Mouse (Mus musculus) stomach, embryonic 14.5 days (tissue): ENCODE measurements around the gene Stx5a. TPM values are rescaled to one million over a fixed set of nuclear protein-coding genes. Genes with fewer than 3 reads are reported as not detected.
A peak's percentile ranks its signal among the peaks of the same experiment; 100 is the strongest.

ENCODE experiments used
- ATAC-seq: fragments of 200-750 bp; cut with Nextera tagmentation; 2 replicates; pipeline ENCODE4 v1.8.0; 2017; ENCODE audit warnings: low read depth, moderate TSS enrichment; ENCODE audit not compliant: insufficient number of reproducible peaks, insufficient read depth, low FRiP score
- H3K27ac ChIP-seq: fragments of 300-500 bp; sonication (generic); 2 replicates; pipeline ENCODE4 v1.5.1; 2014; ENCODE audit warnings: mild to moderate bottlenecking, low read length, moderate library complexity, mixed read lengths
- H3K27me3 ChIP-seq: fragments of 300-500 bp; sonication (generic); 2 replicates; pipeline ENCODE4 v1.6.1; 2014; ENCODE audit warnings: low read length, control low read depth, mixed read lengths; ENCODE audit not compliant: control insufficient read depth, insufficient read depth
- H3K36me3 ChIP-seq: fragments of 300-500 bp; sonication (generic); 2 replicates; pipeline ENCODE4 v1.6.1; 2014; ENCODE audit warnings: mild to moderate bottlenecking, control low read depth, low read length, moderate library complexity, mixed read lengths; ENCODE audit not compliant: control insufficient read depth, insufficient read depth
- H3K4me1 ChIP-seq: fragments of 300-500 bp; sonication (generic); 2 replicates; pipeline ENCODE4 v1.6.1; 2014; ENCODE audit warnings: low read length, control low read depth, mixed read lengths; ENCODE audit not compliant: control insufficient read depth, insufficient read depth
- H3K4me2 ChIP-seq: fragments of 300-500 bp; sonication (generic); replicated peaks from 2 replicates; pipeline ENCODE4 v1.6.1; 2014; ENCODE audit warnings: low read depth, low read length, control low read depth
- H3K4me3 ChIP-seq: fragments of 300-500 bp; sonication (generic); 2 replicates; pipeline ENCODE4 v1.5.1; 2014; ENCODE audit warnings: low read depth, low read length, control low read depth
- H3K9ac ChIP-seq: fragments of 300-500 bp; sonication (generic); replicated peaks from 2 replicates; pipeline ENCODE4 v1.6.1; 2014; ENCODE audit warnings: low read depth, mild to moderate bottlenecking, control low read depth, low read length, moderate library complexity, mixed read lengths
- H3K9me3 ChIP-seq: fragments of 300-500 bp; sonication (generic); 2 replicates; pipeline ENCODE4 v1.6.1; 2016; ENCODE audit warnings: low read depth, low read length, control low read depth; ENCODE audit not compliant: control insufficient read depth
- WGBS: fragments of 180-500 bp; shearing (Covaris S2); extraction: QIAGEN DNeasy Blood & Tissue Kit; methylation state at CpG from one replicate; pipeline ENCODE4 v1.1.7; 2014; 5-methylcytosine and 5-hydroxymethylcytosine counted together
- polyA plus RNA-seq: library from polyadenylated mRNA; unstranded; fragments of >200 nt; fragmentation: Nextera tagmentation; extraction: Ambion mirVana; gene quantifications from 2 replicates; pipeline ENCODE4 v1.2.1, GENCODE M21; 2014

Gene Stx5a
- polyA plus RNA-seq, 1 experiment from 2014 or later = 143 TPM

- Histone ChIP-seq H3K36me3 (peaks cover 16% of the 10 kb centered on the region), H3K9me3 (no peaks in the 10 kb centered on the region), H3K27ac (no peak overlapping the region), H3K4me3 (no peak overlapping the region), H3K4me1 (0 out of 2 replicates have a peak, but pooled peaks cover 5% of the 10 kb centered on the region), H3K9ac (no peak overlapping the region), H3K27me3 (no peaks in the 10 kb centered on the region), H3K4me2 (no peak overlapping the region)
- no peak for ATAC-seq
- WGBS = 23% methylated on average over 3 of the region's 3 CpGs
Observed at GRCm38 (mm10) chr19:8788521-8788920, 47.3 kb downstream of the Stx5a start.

GRCm38 (mm10) chr19:8789171-8789570 lies 48.0 kb downstream of the Stx5a start:
- Histone ChIP-seq H3K27ac (no peak overlapping the region), H3K9me3 (no peaks in the 10 kb centered on the region), H3K36me3 (peaks cover 20% of the 10 kb centered on the region), H3K27me3 (no peaks in the 10 kb centered on the region), H3K4me1 (0 out of 2 replicates have a peak, but pooled peaks cover 5% of the 10 kb centered on the region), H3K9ac (no peak overlapping the region), H3K4me2 (no peak overlapping the region), H3K4me3 (no peak overlapping the region)
- WGBS = 20% methylated on average over 1 of the region's 1 CpGs
- no peak for ATAC-seq

GRCm38 (mm10) chr19:8790171-8790570 lies 49.0 kb downstream of the Stx5a start:
- Histone ChIP-seq H3K27me3 (no peaks in the 10 kb centered on the region), H3K36me3 (peaks cover 29% of the 10 kb centered on the region), H3K4me1 (0 out of 2 replicates have a peak, but pooled peaks cover 5% of the 10 kb centered on the region), H3K4me3 (no peak overlapping the region), H3K27ac (no peak overlapping the region), H3K4me2 (no peak overlapping the region), H3K9ac (no peak overlapping the region), H3K9me3 (no peaks in the 10 kb centered on the region)
- ATAC-seq = no peak
- WGBS = 80% methylated on average over 7 of the region's 7 CpGs

GRCm38 (mm10) chr19:8798264-8798946 lies 57.2 kb downstream of the Stx5a start, which contains the start of gene Polr2g:
TSS of gene Polr2g (minus strand) at chr19:8798577.
- Histone ChIP-seq H3K4me2 (peak within 1 kb of the TSS; percentile 78), H3K36me3 (peaks cover 19% of the 10 kb centered on the region), H3K4me3 (peak within 1 kb of the TSS; percentile 86), H3K9me3 (no peaks in the 10 kb centered on the region), H3K9ac (peak within 1 kb of the TSS; percentile 72), H3K4me1 (peaks cover 10% of the 10 kb centered on the region; the same call in 1 of the 2 replicates), H3K27me3 (no peaks in the 10 kb centered on the region), H3K27ac (peak within 1 kb of the TSS; percentile 78; the same call in 1 of the 2 replicates)
- 1% methylated on average over 25 of the region's 25 CpGs for WGBS
- ATAC-seq = peak; percentile 73

GRCm38 (mm10) chr19:8798947-8799315 lies 57.7 kb downstream of the Stx5a start:
- no peak for ATAC-seq
- H3K36me3 ChIP-seq = peaks cover 14% of the 10 kb centered on the region
- H3K4me1 ChIP-seq = peaks cover 10% of the 10 kb centered on the region; the same call in 1 of the 2 replicates
- H3K4me2 ChIP-seq = peak overlapping the region; percentile 78; the same call in 1 of the 2 replicates
- H3K4me3 ChIP-seq = 0 out of 2 replicates have a peak overlapping the region, but pooled peaks have one; percentile 86
- no peak overlapping the region for H3K9ac ChIP-seq
- peak overlapping the region; percentile 10; the same call in 1 of the 2 replicates for H3K27ac ChIP-seq
- H3K27me3 ChIP-seq = no peaks in the 10 kb centered on the region
- no peaks in the 10 kb centered on the region for H3K9me3 ChIP-seq

GRCm38 (mm10) chr19:8802130-8802821 lies 61.1 kb downstream of the Stx5a start, which contains the start of gene Zbtb3:
TSS of gene Zbtb3 (plus strand) at chr19:8802555.
- under 1% methylated on average over 30 of the region's 30 CpGs for WGBS
- Histone ChIP-seq H3K4me1 (peaks cover 7% of the 10 kb centered on the region; the same call in 1 of the 2 replicates), H3K9me3 (no peaks in the 10 kb centered on the region), H3K4me2 (peak within 1 kb of the TSS; percentile 80), H3K27ac (peak within 1 kb of the TSS; percentile 69), H3K36me3 (peaks cover 16% of the 10 kb centered on the region), H3K4me3 (peak within 1 kb of the TSS; percentile 57), H3K9ac (peak within 1 kb of the TSS; percentile 38; the same call in 1 of the 2 replicates), H3K27me3 (no peaks in the 10 kb centered on the region)
- peak; percentile 98 for ATAC-seq

- Histone ChIP-seq H3K4me3 (peak overlapping the region; percentile 57; the same call in 1 of the 2 replicates), H3K9me3 (no peaks in the 10 kb centered on the region), H3K4me1 (peaks cover 4% of the 10 kb centered on the region; the same call in 1 of the 2 replicates), H3K27me3 (no peaks in the 10 kb centered on the region), H3K9ac (no peak overlapping the region), H3K27ac (0 out of 2 replicates have a peak overlapping the region, but pooled peaks have one; percentile 69), H3K36me3 (peaks cover 24% of the 10 kb centered on the region), H3K4me2 (peak overlapping the region; percentile 46)
- WGBS = 89% methylated on average over 9 of the region's 9 CpGs
- no peak for ATAC-seq
Observed at GRCm38 (mm10) chr19:8803204-8803780, 62.1 kb downstream of the Stx5a start.
